Mouse (Mus musculus) forebrain, embryonic 14.5 days (tissue): ENCODE data around the gene Pdzk1. TPM values are rescaled to one million over a fixed set of nuclear protein-coding genes. Genes with fewer than 3 reads are reported as not detected.

Experiments
- ATAC-seq: fragments of 200-750 bp; cut with Nextera tagmentation; 2 replicates; pipeline ENCODE4 v1.8.0; 2017; ENCODE audit warnings: mild to moderate bottlenecking, moderate library complexity
- DNase-seq: peaks from one replicate; pipeline ENCODE4 v3.0.0-alpha.2; 2015; ENCODE audit warnings: low spot score
- H3K27ac ChIP-seq: fragments of 300-500 bp; sonication (generic); 2 replicates; pipeline ENCODE4 v1.5.1; 2014; ENCODE audit warnings: low read depth, mild to moderate bottlenecking, control low read depth, low read length, moderate library complexity
- H3K27me3 ChIP-seq: fragments of 300-500 bp; sonication (generic); replicated peaks from 2 replicates; pipeline ENCODE4 v1.6.1; 2014; ENCODE audit warnings: low read length, control low read depth, mixed read lengths; ENCODE audit not compliant: control insufficient read depth, insufficient read depth
- H3K36me3 ChIP-seq: fragments of 300-500 bp; sonication (generic); 2 replicates; pipeline ENCODE4 v1.6.1; 2014; ENCODE audit warnings: low read length, control low read depth; ENCODE audit not compliant: control insufficient read depth, insufficient read depth
- H3K4me1 ChIP-seq: fragments of 300-500 bp; sonication (generic); 2 replicates; pipeline ENCODE4 v1.6.1; 2014; ENCODE audit warnings: antibody characterized with exemption, low read length, control low read depth; ENCODE audit not compliant: control insufficient read depth, insufficient read depth
- H3K4me2 ChIP-seq: fragments of 300-500 bp; sonication (generic); 2 replicates; pipeline ENCODE4 v1.6.1; 2014; ENCODE audit warnings: mild to moderate bottlenecking, control low read depth, low read length
- H3K4me3 ChIP-seq: fragments of 300-500 bp; sonication (generic); 2 replicates; pipeline ENCODE4 v1.5.1; 2014; ENCODE audit warnings: low read depth, low read length, control low read depth
- H3K9ac ChIP-seq: fragments of 300-500 bp; sonication (generic); 2 replicates; pipeline ENCODE4 v1.6.1; 2014; ENCODE audit warnings: mild to moderate bottlenecking, low read length, control low read depth, moderate library complexity
- H3K9me3 ChIP-seq: fragments of 300-500 bp; sonication (generic); replicated peaks from 2 replicates; pipeline ENCODE4 v1.6.1; 2016; ENCODE audit warnings: low read length, control low read depth, mixed read lengths; ENCODE audit not compliant: control insufficient read depth
- WGBS: fragments of 180-500 bp; shearing (Covaris S2); extraction: QIAGEN DNeasy Blood & Tissue Kit; methylation state at CpG from one replicate; pipeline ENCODE4 v1.1.7; 2014; 5-methylcytosine and 5-hydroxymethylcytosine counted together
- polyA plus RNA-seq: library from polyadenylated mRNA; unstranded; fragments of >200 nt; fragmentation: Nextera tagmentation; extraction: Ambion mirVana; gene quantifications from 2 replicates; pipeline ENCODE4 v1.2.1, GENCODE M21; 2014

Gene Pdzk1
- polyA plus RNA-seq, 1 experiment from 2014 or later: not detected

DNA sequence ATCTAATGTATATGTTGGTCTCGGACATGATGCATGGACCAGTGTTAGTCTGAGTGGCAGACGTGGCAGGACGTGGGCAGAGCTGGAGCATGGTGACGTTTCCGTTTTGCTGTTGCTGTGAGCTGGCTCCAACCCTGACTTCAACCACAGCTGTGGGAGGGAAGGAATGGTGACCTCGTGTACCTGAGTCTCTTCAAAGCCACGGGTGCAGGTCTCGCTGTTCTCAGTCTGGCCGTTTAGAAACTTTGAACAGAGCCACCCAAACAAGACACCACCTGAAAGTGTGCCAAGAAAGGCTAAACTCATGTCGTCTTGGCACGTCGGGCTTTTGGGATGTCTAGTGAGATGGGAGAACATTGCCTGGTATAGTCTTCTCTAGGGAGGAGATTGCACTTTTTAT lies 17.9 kb downstream of the Pdzk1 start:
- no peak overlapping the region for H3K9ac ChIP-seq
- DNase-seq: no peak
- WGBS: 86% methylated on average over 12 of the region's 12 CpGs

DNA sequence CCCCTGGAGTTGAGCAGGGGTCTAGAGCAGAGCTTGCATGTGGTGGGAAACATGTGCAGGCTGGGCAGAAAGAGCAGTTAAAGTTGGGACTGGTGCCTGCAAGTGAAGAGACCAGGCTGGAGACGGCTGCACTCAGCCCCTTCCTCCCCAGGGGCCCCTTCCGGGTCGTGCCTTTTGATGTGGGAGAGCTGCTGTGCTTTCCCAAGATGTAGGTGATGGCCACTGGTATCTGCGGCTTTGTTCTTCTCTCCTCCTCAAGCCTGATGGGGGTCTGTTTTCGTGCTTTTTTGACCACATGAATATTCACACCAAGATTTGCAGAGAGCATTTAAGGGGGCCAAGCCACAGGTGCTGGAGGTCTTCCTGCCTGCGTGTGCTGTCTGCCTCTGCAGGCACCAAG lies 18.6 kb downstream of the Pdzk1 start:
- 51% methylated on average over 6 of the region's 6 CpGs for WGBS
- ATAC-seq (no peak), DNase-seq (no peak)
- Histone ChIP-seq H3K9ac (no peak overlapping the region), H3K4me3 (no peak overlapping the region), H3K27ac (no peak overlapping the region), H3K4me1 (no peaks in the 10 kb centered on the region), H3K36me3 (no peaks in the 10 kb centered on the region), H3K9me3 (no peaks in the 10 kb centered on the region), H3K27me3 (no peaks in the 10 kb centered on the region), H3K4me2 (no peak overlapping the region)

More for the DNA sequence above, 17.9 kb downstream of the Pdzk1 start:
- Histone ChIP-seq H3K4me3 (no peak overlapping the region), H3K9me3 (no peaks in the 10 kb centered on the region), H3K4me1 (no peaks in the 10 kb centered on the region), H3K27me3 (no peaks in the 10 kb centered on the region), H3K4me2 (no peak overlapping the region), H3K27ac (no peak overlapping the region), H3K36me3 (no peaks in the 10 kb centered on the region)
- no peak for ATAC-seq

DNA sequence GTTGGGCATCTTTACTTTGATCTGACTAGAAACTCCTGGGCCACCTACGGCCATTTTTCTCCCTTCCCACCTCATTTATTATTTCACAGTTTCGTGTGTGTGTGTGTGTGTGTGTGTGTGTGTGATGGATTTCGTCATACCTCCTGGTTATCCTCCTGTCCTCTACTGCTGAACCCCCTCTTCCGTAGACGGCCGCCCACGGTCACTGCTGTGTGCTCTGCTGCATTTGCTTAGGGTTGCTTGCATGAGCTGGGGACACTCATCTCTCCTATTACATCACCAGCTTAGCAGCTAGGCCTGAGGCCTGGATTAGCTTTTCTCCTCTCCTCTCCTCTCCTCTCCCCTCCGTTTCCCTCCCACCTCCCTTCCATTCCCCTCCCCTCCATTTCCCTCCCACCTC lies 19.4 kb downstream of the Pdzk1 start:
- WGBS: 85% methylated on average over 7 of the region's 8 CpGs

DNA sequence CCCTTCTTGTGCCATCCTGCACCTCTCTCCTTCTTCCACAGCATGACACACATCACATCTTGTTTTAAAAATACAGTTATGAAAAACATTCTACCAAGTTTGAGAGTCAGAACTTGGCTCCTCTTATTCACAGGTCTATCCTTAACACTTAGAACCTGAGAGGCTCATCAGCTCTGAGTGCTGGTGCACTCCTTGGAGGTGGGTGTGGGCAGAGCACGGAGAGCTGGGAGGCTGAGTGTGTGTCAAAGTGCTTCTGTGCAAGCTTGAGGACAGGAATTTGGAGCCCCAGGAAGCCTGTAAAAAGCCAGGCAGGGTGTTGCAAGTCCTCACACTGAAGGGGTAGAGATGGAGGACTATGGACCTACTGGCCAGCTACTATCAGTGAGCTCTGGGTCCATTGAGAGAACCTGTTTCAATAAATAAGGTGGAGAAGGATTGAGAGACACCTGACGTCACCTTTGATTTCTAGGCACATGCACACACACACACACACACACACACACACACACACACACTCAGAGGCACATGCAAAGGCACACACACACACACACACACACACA lies 20.2 kb downstream of the Pdzk1 start:
- Histone ChIP-seq H3K4me2 (no peak overlapping the region), H3K4me1 (no peaks in the 10 kb centered on the region), H3K9me3 (no peaks in the 10 kb centered on the region), H3K9ac (no peak overlapping the region), H3K27me3 (no peaks in the 10 kb centered on the region), H3K27ac (no peak overlapping the region), H3K4me3 (no peak overlapping the region), H3K36me3 (no peaks in the 10 kb centered on the region)
- 82% methylated on average over 2 of the region's 2 CpGs for WGBS
- no peak for DNase-seq
- no peak for ATAC-seq

More for the DNA sequence above, 19.4 kb downstream of the Pdzk1 start:
- no peak overlapping the region for H3K4me3 ChIP-seq
- H3K27ac ChIP-seq: no peak overlapping the region
- H3K36me3 ChIP-seq: no peaks in the 10 kb centered on the region
- no peak overlapping the region for H3K9ac ChIP-seq
- H3K4me1 ChIP-seq: no peaks in the 10 kb centered on the region
- no peak for DNase-seq
- no peaks in the 10 kb centered on the region for H3K9me3 ChIP-seq
- ATAC-seq: no peak
- H3K27me3 ChIP-seq: no peaks in the 10 kb centered on the region
- H3K4me2 ChIP-seq: no peak overlapping the region

DNA sequence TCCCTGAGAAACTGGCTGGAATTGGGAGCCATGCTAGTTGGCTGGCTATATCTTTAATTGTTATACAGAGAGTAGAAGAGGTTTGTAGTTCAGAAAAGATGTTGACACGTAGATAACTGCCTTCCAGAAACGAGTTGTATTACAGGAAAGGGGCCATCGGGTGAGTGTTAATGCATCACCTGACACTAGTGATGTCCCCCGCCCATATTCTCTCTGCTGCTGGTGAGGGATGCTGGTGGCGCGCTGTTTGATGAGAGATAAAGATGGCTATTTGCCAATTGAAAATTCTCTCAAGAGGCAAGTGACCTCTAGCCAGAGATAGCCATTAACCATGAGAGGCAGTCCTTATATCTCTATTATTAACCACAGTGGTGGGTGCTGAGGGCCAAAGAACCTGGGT lies 23.5 kb downstream of the Pdzk1 start:
- Histone ChIP-seq H3K36me3 (no peaks in the 10 kb centered on the region), H3K4me2 (no peak overlapping the region), H3K27ac (no peak overlapping the region), H3K9me3 (no peaks in the 10 kb centered on the region), H3K4me1 (no peaks in the 10 kb centered on the region), H3K27me3 (no peaks in the 10 kb centered on the region), H3K9ac (no peak overlapping the region), H3K4me3 (no peak overlapping the region)
- DNase-seq (no peak), ATAC-seq (no peak)
- 84% methylated on average over 6 of the region's 6 CpGs for WGBS

DNA sequence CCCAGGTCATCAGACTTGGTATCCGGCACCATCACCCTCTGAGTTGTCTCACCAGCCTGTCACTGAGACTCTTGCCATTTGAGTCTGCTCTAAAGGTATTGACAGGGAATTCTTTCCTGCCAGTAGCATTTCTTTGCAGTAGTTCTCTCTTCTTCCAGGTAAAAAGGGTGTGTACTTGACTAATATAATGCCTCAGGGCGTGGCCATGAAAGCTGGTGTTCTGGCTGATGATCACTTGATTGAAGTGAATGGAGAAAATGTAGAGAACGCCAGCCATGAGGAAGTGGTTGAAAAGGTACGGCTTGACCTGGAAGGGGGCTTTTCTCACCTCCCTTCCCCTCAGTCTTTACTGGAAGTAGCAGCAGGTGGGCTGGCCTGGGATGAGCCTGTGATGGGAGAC lies 25.3 kb downstream of the Pdzk1 start:
- Histone ChIP-seq H3K4me3 (no peak overlapping the region), H3K27me3 (no peaks in the 10 kb centered on the region), H3K9ac (no peak overlapping the region), H3K36me3 (no peaks in the 10 kb centered on the region), H3K4me1 (no peaks in the 10 kb centered on the region), H3K27ac (no peak overlapping the region), H3K4me2 (no peak overlapping the region), H3K9me3 (no peaks in the 10 kb centered on the region)
- 92% methylated on average over 4 of the region's 4 CpGs for WGBS
- DNase-seq (no peak), ATAC-seq (no peak)

DNA sequence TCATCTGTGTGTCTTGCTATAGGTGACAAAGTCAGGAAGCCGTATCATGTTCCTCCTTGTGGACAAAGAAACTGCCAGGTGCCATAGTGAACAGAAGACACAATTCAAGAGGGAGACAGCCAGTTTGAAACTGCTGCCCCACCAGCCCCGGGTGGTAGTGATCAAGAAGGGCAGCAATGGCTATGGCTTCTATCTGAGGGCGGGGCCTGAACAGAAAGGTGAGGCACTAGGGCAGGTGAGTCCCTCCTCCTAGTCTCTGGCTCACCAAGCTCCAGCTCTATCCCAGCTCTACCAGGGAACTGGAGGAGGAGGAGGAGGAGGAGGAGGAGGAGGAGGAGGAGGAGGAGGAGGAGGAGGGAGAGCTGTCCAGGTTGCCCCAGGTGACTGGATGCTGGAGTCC lies 26.7 kb downstream of the Pdzk1 start:
- DNase-seq: no peak
- no peaks in the 10 kb centered on the region for H3K27me3 ChIP-seq
- H3K4me2 ChIP-seq: no peak overlapping the region
- no peak overlapping the region for H3K4me3 ChIP-seq
- no peak for ATAC-seq
- H3K4me1 ChIP-seq: no peaks in the 10 kb centered on the region
- 69% methylated on average over 3 of the region's 3 CpGs for WGBS
- no peak overlapping the region for H3K27ac ChIP-seq
- H3K9ac ChIP-seq: no peak overlapping the region
- no peaks in the 10 kb centered on the region for H3K36me3 ChIP-seq
- no peaks in the 10 kb centered on the region for H3K9me3 ChIP-seq

DNA sequence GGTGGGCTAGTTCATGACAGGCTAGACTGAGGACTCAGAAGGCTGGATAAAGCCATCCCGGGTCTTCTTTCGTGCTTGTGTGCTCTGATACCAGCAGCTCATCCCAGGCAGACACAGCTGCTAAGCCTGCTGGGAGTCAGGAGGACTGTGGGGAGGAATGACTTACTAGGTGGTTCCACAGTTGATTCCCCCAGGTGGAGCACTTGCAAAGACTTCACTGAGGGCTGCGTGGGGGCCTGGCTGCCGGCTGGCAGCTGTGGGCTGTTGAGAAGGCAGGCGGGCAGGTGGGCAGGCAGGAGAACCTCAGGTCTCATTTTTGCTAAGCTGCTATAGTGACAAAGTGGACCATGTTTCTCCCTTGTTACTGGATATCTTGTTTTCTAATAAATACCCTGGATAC lies 31.4 kb downstream of the Pdzk1 start:
- 92% methylated on average over 5 of the region's 5 CpGs for WGBS
- DNase-seq: no peak
- no peak overlapping the region for H3K4me2 ChIP-seq

DNA sequence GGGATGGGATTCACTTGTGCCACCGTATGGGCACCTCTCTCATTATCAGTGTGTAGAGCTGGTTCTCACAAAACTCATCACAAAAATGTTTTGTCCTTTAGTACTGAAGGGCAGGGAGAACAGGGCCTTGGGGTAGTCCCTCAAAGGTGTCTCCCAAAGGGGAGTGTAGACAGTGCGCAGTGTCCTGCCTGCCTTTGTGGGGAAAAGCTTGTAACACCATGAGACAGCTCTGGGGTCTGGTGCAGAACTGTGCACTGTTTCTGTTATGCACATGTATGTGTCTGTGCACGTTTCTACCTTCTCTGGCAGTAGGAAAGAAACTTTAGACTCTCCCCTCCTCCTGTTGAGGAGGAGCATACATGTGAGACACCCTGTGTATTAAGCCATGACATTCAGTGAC lies 38.8 kb downstream of the Pdzk1 start:
- Histone ChIP-seq H3K9me3 (no peaks in the 10 kb centered on the region), H3K36me3 (peaks cover 51% of the 10 kb centered on the region), H3K4me3 (no peak overlapping the region), H3K27me3 (no peaks in the 10 kb centered on the region), H3K9ac (no peak overlapping the region), H3K4me2 (no peak overlapping the region), H3K4me1 (no peaks in the 10 kb centered on the region), H3K27ac (no peak overlapping the region)
- ATAC-seq (no peak), DNase-seq (no peak)
- WGBS: 92% methylated on average over 3 of the region's 3 CpGs

More for the DNA sequence above, 31.4 kb downstream of the Pdzk1 start:
- Histone ChIP-seq H3K4me3 (no peak overlapping the region), H3K9ac (no peak overlapping the region), H3K27me3 (no peaks in the 10 kb centered on the region), H3K9me3 (no peaks in the 10 kb centered on the region), H3K27ac (no peak overlapping the region), H3K4me1 (no peaks in the 10 kb centered on the region), H3K36me3 (no peaks in the 10 kb centered on the region)
- no peak for ATAC-seq
